Mouse (Mus musculus) liver, adult 2 months (tissue): ENCODE results near the gene Ndufaf7. TPM values are rescaled to one million over a fixed set of nuclear protein-coding genes. Genes with fewer than 3 reads are reported as not detected.

Experiments
- DNase-seq: peaks from one replicate; pipeline ENCODE4 v3.0.0-alpha.2; 2011; ENCODE audit warnings: low read depth, low spot score; ENCODE audit errors: extremely low read depth
- H3K27ac ChIP-seq: fragments of 200-500 bp; replicated peaks from 2 replicates; pipeline ENCODE4 v1.5.1; 2012; ENCODE audit warnings: low read depth, mild to moderate bottlenecking, control low read depth, inconsistent platforms, low read length; ENCODE audit not compliant: insufficient read depth
- H3K27me3 ChIP-seq: fragments of 200-500 bp; 2 replicates; pipeline ENCODE4 v1.6.1; 2012; ENCODE audit warnings: mild to moderate bottlenecking, moderate library complexity, low read length, inconsistent platforms; ENCODE audit not compliant: control insufficient read depth, insufficient read depth
- H3K36me3 ChIP-seq: fragments of 200-500 bp; 2 replicates; pipeline ENCODE4 v1.6.1; 2012; ENCODE audit warnings: low read length, inconsistent platforms; ENCODE audit not compliant: control insufficient read depth, insufficient read depth
- H3K4me1 ChIP-seq: fragments of 200-500 bp; 2 replicates; pipeline ENCODE4 v1.6.1; 2011; ENCODE audit warnings: low read length; ENCODE audit not compliant: control insufficient read depth, insufficient read depth
- H3K4me3 ChIP-seq: fragments of 200-500 bp; 2 replicates; pipeline ENCODE4 v1.5.1; 2011; ENCODE audit warnings: low read depth, mild to moderate bottlenecking, control low read depth, low read length, moderate library complexity; ENCODE audit not compliant: insufficient read depth
- H3K79me2 ChIP-seq: fragments of 200-500 bp; 2 replicates; pipeline ENCODE4 v1.6.1; 2012; ENCODE audit warnings: inconsistent platforms, mild to moderate bottlenecking, low read length, moderate library complexity; ENCODE audit not compliant: control insufficient read depth, insufficient read depth
- H3K9ac ChIP-seq: fragments of 200-500 bp; 2 replicates; pipeline ENCODE4 v1.6.1; 2012; ENCODE audit warnings: low read depth, mild to moderate bottlenecking, control low read depth, inconsistent platforms, low read length
- CTCF ChIP-seq: fragments of 200-500 bp; IDR thresholded peaks from 2 replicates; pipeline ENCODE4 v1.5.1; 2011; ENCODE audit warnings: low read depth, low read length, control low read depth
- POLR2A ChIP-seq: fragments of 200-500 bp; IDR thresholded peaks from 2 replicates; pipeline ENCODE4 v1.6.1; 2011; ENCODE audit warnings: low read length, control low read depth; ENCODE audit not compliant: insufficient read depth; ENCODE audit errors: extremely low read depth
- WGBS: fragments of 180-500 bp; shearing (Covaris S2); methylation state at CpG from one replicate; pipeline ENCODE4 v1.1.7; 2018; 5-methylcytosine and 5-hydroxymethylcytosine counted together
- polyA plus RNA-seq: library from polyadenylated mRNA; depleted of rRNA; stranded (reverse); fragments of >200 nt; gene quantifications from 2 replicates; pipeline ENCODE4 v1.2.3, GENCODE M21; 2012; rRNA removed
- total RNA-seq: library from RNA; depleted of rRNA; stranded (reverse); fragments of >200 nt; gene quantifications from 2 replicates; pipeline ENCODE4 v1.2.3, GENCODE M21; 2014; rRNA removed

Ndufaf7 gene
- total RNA-seq (14.6 and 17.3 TPM in 2 replicates), polyA plus RNA-seq (5.5 and 5.7 TPM in 2 replicates)

- H3K4me3 ChIP-seq = peak within 1 kb of the TSS; percentile 85
- H3K36me3 ChIP-seq = peaks cover 26% of the 10 kb centered on the region
- H3K9ac ChIP-seq = peak within 1 kb of the TSS; percentile 75
- DNase-seq = peak; percentile 87
- H3K79me2 ChIP-seq = peaks cover 9% of the 10 kb centered on the region; the same call in 1 of the 2 replicates
- H3K4me1 ChIP-seq = peaks cover 2% of the 10 kb centered on the region
- peak; percentile 77 for TF ChIP-seq POLR2A
- no peak for TF ChIP-seq CTCF
- WGBS = under 1% methylated on average over 45 of the region's 45 CpGs
- H3K27ac ChIP-seq = peak within 1 kb of the TSS; percentile 32
- H3K27me3 ChIP-seq = no peaks in the 10 kb centered on the region
Measured at GRCm38 (mm10) chr17:78936466-78937228, at the start of gene Ndufaf7, which contains the start of gene Cebpz. TSS of gene Ndufaf7 (plus strand) at chr17:78937136. TSS of gene Cebpz (minus strand) at chr17:78937066.

- H3K27me3 ChIP-seq = no peaks in the 10 kb centered on the region
- TF ChIP-seq CTCF (no peak), POLR2A (no peak)
Measured at GRCm38 (mm10) chr17:78888554-78888953, 48.4 kb upstream of the Ndufaf7 start.

GRCm38 (mm10) chr17:78889184-78889583 is 47.8 kb upstream of the Ndufaf7 start:
- no peaks in the 10 kb centered on the region for H3K27me3 ChIP-seq
- H3K4me1 ChIP-seq = no peaks in the 10 kb centered on the region
- no peaks in the 10 kb centered on the region for H3K79me2 ChIP-seq
- no peaks in the 10 kb centered on the region for H3K36me3 ChIP-seq
- no peak for DNase-seq
- no peak overlapping the region for H3K9ac ChIP-seq
- no peak overlapping the region for H3K27ac ChIP-seq
- H3K4me3 ChIP-seq = no peak overlapping the region
- WGBS = 70% methylated on average over 3 of the region's 3 CpGs
- no peak for TF ChIP-seq POLR2A
- no peak for TF ChIP-seq CTCF

More at GRCm38 (mm10) chr17:78888554-78888953, 48.4 kb upstream of the Ndufaf7 start:
- DNase-seq = no peak
- Histone ChIP-seq H3K4me1 (no peaks in the 10 kb centered on the region), H3K36me3 (no peaks in the 10 kb centered on the region), H3K79me2 (no peaks in the 10 kb centered on the region), H3K4me3 (no peak overlapping the region), H3K27ac (no peak overlapping the region), H3K9ac (no peak overlapping the region)
- WGBS = 84% methylated on average over 4 of the region's 4 CpGs

- 77% methylated on average over 9 of the region's 9 CpGs for WGBS
- Histone ChIP-seq H3K27me3 (no peaks in the 10 kb centered on the region), H3K4me3 (no peak overlapping the region), H3K9ac (no peak overlapping the region), H3K27ac (no peak overlapping the region), H3K79me2 (no peaks in the 10 kb centered on the region), H3K4me1 (no peaks in the 10 kb centered on the region), H3K36me3 (no peaks in the 10 kb centered on the region)
- DNase-seq = peak; percentile 22
- TF ChIP-seq POLR2A (no peak), CTCF (no peak)
Measured at GRCm38 (mm10) chr17:78891020-78891419, 45.9 kb upstream of the Ndufaf7 start.

- no peak overlapping the region for H3K27ac ChIP-seq
- no peaks in the 10 kb centered on the region for H3K27me3 ChIP-seq
- no peak overlapping the region for H3K4me3 ChIP-seq
- 68% methylated on average over 7 of the region's 7 CpGs for WGBS
- TF ChIP-seq CTCF (no peak), POLR2A (no peak)
- no peak for DNase-seq
- H3K4me1 ChIP-seq = no peaks in the 10 kb centered on the region
- H3K9ac ChIP-seq = no peak overlapping the region
- H3K79me2 ChIP-seq = no peaks in the 10 kb centered on the region
- H3K36me3 ChIP-seq = no peaks in the 10 kb centered on the region
Measured at GRCm38 (mm10) chr17:78894991-78895390, 41.9 kb upstream of the Ndufaf7 start.

GRCm38 (mm10) chr17:78895394-78895793 is 41.5 kb upstream of the Ndufaf7 start:
- H3K4me1 ChIP-seq = no peaks in the 10 kb centered on the region
- H3K27me3 ChIP-seq = no peaks in the 10 kb centered on the region
- no peaks in the 10 kb centered on the region for H3K36me3 ChIP-seq
- no peak overlapping the region for H3K27ac ChIP-seq
- no peak overlapping the region for H3K9ac ChIP-seq
- peak; percentile 43 for DNase-seq
- WGBS = 30% methylated on average over 8 of the region's 8 CpGs
- no peak overlapping the region for H3K4me3 ChIP-seq
- TF ChIP-seq POLR2A (no peak), CTCF (peak; percentile 66)
- no peaks in the 10 kb centered on the region for H3K79me2 ChIP-seq
